Mouse (Mus musculus) midbrain, embryonic 16.5 days (tissue): ENCODE data around the gene Susd5. TPM values are rescaled to one million over a fixed set of nuclear protein-coding genes. Genes with fewer than 3 reads are reported as not detected.
"Not testable (repeated sequence)": the region's sequence is repeated elsewhere in the genome, so short reads cannot be mapped to it uniquely, and the experiment has no call there.

Experiments used
- ATAC-seq: fragments of 200-750 bp; cut with Nextera tagmentation; 2 replicates; pipeline ENCODE4 v1.8.0; 2017; ENCODE audit warnings: moderate TSS enrichment
- H3K27ac ChIP-seq: fragments of 300-500 bp; sonication (generic); 2 replicates; pipeline ENCODE4 v1.5.1; 2014; ENCODE audit warnings: mild to moderate bottlenecking, low read length, mixed read lengths
- H3K27me3 ChIP-seq: fragments of 300-500 bp; sonication (generic); 2 replicates; pipeline ENCODE4 v1.6.1; 2014; ENCODE audit warnings: low read depth, low read length, mixed read lengths; ENCODE audit not compliant: control insufficient read depth, insufficient read depth
- H3K36me3 ChIP-seq: fragments of 300-500 bp; sonication (generic); 2 replicates; pipeline ENCODE4 v1.6.1; 2014; ENCODE audit warnings: mild to moderate bottlenecking, low read length, moderate library complexity, mixed read lengths; ENCODE audit not compliant: control insufficient read depth, insufficient read depth
- H3K4me1 ChIP-seq: fragments of 300-500 bp; sonication (generic); 2 replicates; pipeline ENCODE4 v1.6.1; 2014; ENCODE audit warnings: mild to moderate bottlenecking, low read length, mixed read lengths; ENCODE audit not compliant: control insufficient read depth, insufficient read depth
- H3K4me2 ChIP-seq: fragments of 300-500 bp; sonication (generic); 2 replicates; pipeline ENCODE4 v1.6.1; 2014; ENCODE audit warnings: mild to moderate bottlenecking, low read length, mixed read lengths
- H3K4me3 ChIP-seq: fragments of 300-500 bp; sonication (generic); 2 replicates; pipeline ENCODE4 v1.5.1; 2014; ENCODE audit warnings: low read depth, mild to moderate bottlenecking, low read length, moderate library complexity, mixed read lengths
- H3K9ac ChIP-seq: fragments of 300-500 bp; sonication (generic); 2 replicates; pipeline ENCODE4 v1.6.1; 2014; ENCODE audit warnings: low read depth, low read length, mixed read lengths
- H3K9me3 ChIP-seq: fragments of 300-500 bp; sonication (generic); replicated peaks from 2 replicates; pipeline ENCODE4 v1.6.1; 2014; ENCODE audit warnings: mild to moderate bottlenecking, low read length, mixed read lengths; ENCODE audit not compliant: control insufficient read depth, poor library complexity, severe bottlenecking
- WGBS: fragments of 180-500 bp; shearing (Covaris S2); extraction: QIAGEN DNeasy Blood & Tissue Kit; methylation state at CpG from one replicate; pipeline ENCODE4 v1.1.7; 2014; 5-methylcytosine and 5-hydroxymethylcytosine counted together
- polyA plus RNA-seq: library from polyadenylated mRNA; unstranded; fragments of >200 nt; fragmentation: Nextera tagmentation; extraction: Ambion mirVana; gene quantifications from 2 replicates; pipeline ENCODE4 v1.2.1, GENCODE M21; 2015

The Susd5 gene
- polyA plus RNA-seq, 1 experiment from 2014 or later = 0.72 TPM

DNA sequence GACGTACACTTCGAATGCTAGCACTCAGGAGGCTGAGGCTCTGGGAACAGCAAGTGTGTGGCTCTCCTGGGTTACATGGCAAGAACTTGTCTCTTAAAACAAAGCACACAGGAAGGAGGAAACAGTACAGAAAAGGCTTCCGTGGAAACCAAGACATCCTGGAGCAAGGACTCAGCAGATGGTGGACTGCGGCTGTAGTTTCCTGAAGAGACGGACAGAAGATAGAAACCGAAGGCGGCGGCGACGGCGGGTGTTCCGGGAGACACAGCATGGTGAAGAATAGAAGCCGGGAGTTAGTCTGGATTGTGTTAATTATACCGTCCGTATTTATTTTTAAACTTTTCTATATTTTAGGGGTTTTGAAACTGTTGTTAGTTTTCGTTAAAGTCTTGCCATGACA, 6.2 kb upstream of the Susd5 start:
- no peak overlapping the region for H3K27ac ChIP-seq
- H3K27me3 ChIP-seq = no peaks in the 10 kb centered on the region; the same call in none of the 2 replicates
- 94% methylated on average over 16 of the region's 16 CpGs for WGBS
- no peaks in the 10 kb centered on the region for H3K36me3 ChIP-seq
- no peak overlapping the region for H3K9ac ChIP-seq
- no peak overlapping the region for H3K4me2 ChIP-seq
- ATAC-seq = no peak
- no peaks in the 10 kb centered on the region for H3K9me3 ChIP-seq
- no peak overlapping the region for H3K4me3 ChIP-seq
- H3K4me1 ChIP-seq = no peaks in the 10 kb centered on the region

- no peaks in the 10 kb centered on the region for H3K36me3 ChIP-seq
- 90% methylated on average over 4 of the region's 4 CpGs for WGBS
These were observed 4.9 kb upstream of the Susd5 start for GRCm38 (mm10) chr9:114052031-114052430.

GRCm38 (mm10) chr9:114052866-114053265, 4.1 kb upstream of the Susd5 start:
- Histone ChIP-seq H3K36me3 (no peaks in the 10 kb centered on the region), H3K27ac (no peak overlapping the region), H3K9me3 (no peaks in the 10 kb centered on the region), H3K4me2 (no peak overlapping the region), H3K27me3 (peaks cover 13% of the 10 kb centered on the region), H3K4me1 (0 out of 2 replicates have a peak, but pooled peaks cover 2% of the 10 kb centered on the region), H3K9ac (no peak overlapping the region), H3K4me3 (no peak overlapping the region)
- WGBS = 86% methylated on average over 6 of the region's 6 CpGs
- no peak for ATAC-seq

More at GRCm38 (mm10) chr9:114052031-114052430, 4.9 kb upstream of the Susd5 start:
- Histone ChIP-seq H3K4me3 (no peak overlapping the region), H3K9me3 (no peaks in the 10 kb centered on the region), H3K9ac (no peak overlapping the region), H3K27ac (no peak overlapping the region), H3K4me2 (no peak overlapping the region), H3K4me1 (no peaks in the 10 kb centered on the region), H3K27me3 (peaks cover 5% of the 10 kb centered on the region)
- no peak for ATAC-seq

DNA sequence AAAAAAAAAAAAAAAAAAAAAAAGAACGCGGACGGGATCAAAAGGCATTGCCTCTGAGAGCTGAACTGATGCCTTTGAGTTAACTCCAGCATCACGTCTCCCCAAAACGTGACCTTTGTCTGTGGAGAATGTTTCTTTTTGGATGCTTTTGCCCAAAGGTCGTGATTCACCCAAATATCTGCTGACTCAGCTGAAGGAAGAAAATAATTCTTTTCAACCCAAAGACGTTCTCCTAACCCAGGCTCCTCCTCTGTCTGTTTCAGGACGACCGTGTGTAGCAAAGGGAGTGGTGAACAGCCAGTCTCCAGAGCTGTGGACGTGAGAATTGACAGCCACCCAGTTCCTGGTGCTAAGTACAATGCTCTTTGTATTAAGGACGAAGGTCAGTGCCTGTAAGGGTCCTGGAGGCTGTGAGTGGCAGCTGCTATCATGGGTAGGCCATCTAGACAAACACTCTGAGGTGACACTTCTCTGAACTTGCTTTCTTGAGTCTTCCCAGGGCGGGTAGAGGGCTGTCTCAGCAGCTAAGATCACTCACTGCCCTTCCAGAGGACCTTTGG, 11.6 kb downstream of the Susd5 start:
- H3K9me3 ChIP-seq = no peaks in the 10 kb centered on the region
- no peak overlapping the region for H3K9ac ChIP-seq
- WGBS = 52% methylated on average over 12 of the region's 12 CpGs
- H3K36me3 ChIP-seq = no peaks in the 10 kb centered on the region
- H3K27me3 ChIP-seq = no peaks in the 10 kb centered on the region
- ATAC-seq = no peak
- no peak overlapping the region for H3K4me3 ChIP-seq
- H3K4me1 ChIP-seq = no peaks in the 10 kb centered on the region
- H3K4me2 ChIP-seq = no peak overlapping the region
- H3K27ac ChIP-seq = no peak overlapping the region

DNA sequence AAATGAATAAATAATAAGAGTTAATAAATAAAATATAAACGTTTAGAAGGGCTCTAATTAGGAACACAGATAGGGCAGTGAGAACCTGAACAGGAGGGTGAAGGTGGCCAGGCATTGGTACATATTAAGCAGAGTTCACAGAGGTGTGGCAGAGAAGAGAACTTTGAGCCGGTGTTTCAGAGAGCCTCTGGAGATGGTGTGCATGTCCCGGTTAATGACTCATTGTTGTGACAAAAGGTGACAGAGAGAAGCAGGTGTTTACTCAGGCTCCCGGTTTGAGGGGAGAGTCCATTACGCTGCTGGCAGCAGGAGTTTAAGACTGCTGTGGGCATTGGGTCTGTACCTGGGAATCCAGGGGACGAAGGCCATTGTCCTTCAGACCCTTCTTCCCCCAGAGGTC, 12.4 kb downstream of the Susd5 start:
- H3K4me3 ChIP-seq = no peak overlapping the region
- H3K36me3 ChIP-seq = no peaks in the 10 kb centered on the region
- H3K4me2 ChIP-seq = no peak overlapping the region
- H3K9ac ChIP-seq = no peak overlapping the region
- H3K9me3 ChIP-seq = no peaks in the 10 kb centered on the region
- WGBS = 71% methylated on average over 6 of the region's 6 CpGs
- ATAC-seq = no peak
- H3K4me1 ChIP-seq = no peaks in the 10 kb centered on the region
- no peak overlapping the region for H3K27ac ChIP-seq
- H3K27me3 ChIP-seq = no peaks in the 10 kb centered on the region

GRCm38 (mm10) chr9:114073681-114074080, 16.7 kb downstream of the Susd5 start:
- no peaks in the 10 kb centered on the region for H3K36me3 ChIP-seq
- no peaks in the 10 kb centered on the region for H3K9me3 ChIP-seq
- H3K27me3 ChIP-seq = no peaks in the 10 kb centered on the region
- 88% methylated on average over 19 of the region's 19 CpGs for WGBS
- no peak for ATAC-seq
- no peak overlapping the region for H3K9ac ChIP-seq
- H3K4me3 ChIP-seq = no peak overlapping the region
- H3K27ac ChIP-seq = no peak overlapping the region
- no peaks in the 10 kb centered on the region for H3K4me1 ChIP-seq
- no peak overlapping the region for H3K4me2 ChIP-seq

DNA sequence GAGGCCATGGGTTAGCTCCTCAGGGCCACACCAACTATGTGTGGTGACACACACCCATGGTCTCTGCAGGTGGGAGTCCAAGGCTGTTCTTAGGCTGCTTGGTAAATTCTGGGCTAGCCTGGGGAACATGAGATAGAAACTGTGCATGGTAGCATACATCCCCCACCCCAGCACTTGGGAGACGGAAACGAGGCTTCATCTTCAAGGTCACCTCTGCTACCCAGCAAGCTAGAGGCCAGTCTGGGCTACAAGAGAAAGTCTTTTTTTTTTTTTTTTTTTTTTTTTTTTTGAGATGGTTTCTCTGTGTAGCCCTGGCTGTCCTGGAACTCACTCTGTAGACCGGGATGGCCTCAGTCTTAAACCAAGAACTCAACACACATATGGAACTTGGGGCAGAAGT, 29.5 kb downstream of the Susd5 start:
- no peak for ATAC-seq
- H3K4me2 ChIP-seq = no peak overlapping the region
- H3K9ac ChIP-seq = no peak overlapping the region
- no peaks in the 10 kb centered on the region for H3K27me3 ChIP-seq
- H3K4me3 ChIP-seq = no peak overlapping the region
- H3K27ac ChIP-seq = no peak overlapping the region
- H3K36me3 ChIP-seq = no peaks in the 10 kb centered on the region
- H3K9me3 ChIP-seq = no peaks in the 10 kb centered on the region
- no peaks in the 10 kb centered on the region for H3K4me1 ChIP-seq
- 81% methylated on average over 3 of the region's 3 CpGs for WGBS

DNA sequence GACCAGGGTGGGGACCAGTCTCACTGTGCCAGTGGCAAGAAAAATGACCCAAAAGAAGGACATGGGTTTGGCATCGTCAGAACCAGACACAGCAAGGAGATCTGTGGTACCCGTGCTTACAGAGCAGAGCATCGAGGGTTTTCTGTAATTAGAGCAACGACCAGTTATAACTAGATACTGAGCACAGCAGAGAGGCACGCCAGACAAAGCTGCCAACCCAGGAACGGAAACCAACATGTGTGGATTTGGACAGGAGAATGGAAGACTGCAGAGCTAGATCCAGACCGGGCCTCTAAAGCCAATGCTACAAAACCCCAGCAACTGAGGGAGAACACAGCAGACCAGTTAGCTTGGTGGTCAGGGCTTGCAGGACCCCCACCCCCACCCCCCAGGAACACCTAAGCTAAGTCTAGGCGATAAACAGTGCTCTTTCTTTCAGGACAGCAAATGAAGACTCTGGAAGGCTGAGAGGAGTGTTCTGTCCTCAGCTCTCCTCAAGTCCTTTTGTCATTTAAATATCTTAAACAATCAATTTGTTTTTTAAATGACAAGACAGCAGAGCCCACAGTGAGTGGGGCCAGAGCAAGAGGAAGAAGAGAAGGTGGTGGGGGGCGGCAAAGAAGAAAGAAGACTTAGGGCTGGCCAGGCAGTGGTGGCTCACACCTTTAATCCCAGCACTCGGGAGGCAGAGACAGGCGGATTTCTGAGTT, 30.3 kb downstream of the Susd5 start:
- no peak overlapping the region for H3K4me3 ChIP-seq
- H3K27me3 ChIP-seq = no peaks in the 10 kb centered on the region
- H3K4me2 ChIP-seq = no peak overlapping the region
- H3K27ac ChIP-seq = no peak overlapping the region
- no peak for ATAC-seq
- H3K9me3 ChIP-seq = no peaks in the 10 kb centered on the region
- H3K36me3 ChIP-seq = no peaks in the 10 kb centered on the region
- WGBS = 76% methylated on average over 11 of the region's 11 CpGs
- no peaks in the 10 kb centered on the region for H3K4me1 ChIP-seq
- H3K9ac ChIP-seq = no peak overlapping the region

- not testable (repeated sequence) for H3K9ac ChIP-seq, H3K4me1 ChIP-seq, H3K9me3 ChIP-seq, H3K27me3 ChIP-seq, ATAC-seq, H3K4me3 ChIP-seq, H3K4me2 ChIP-seq, H3K36me3 ChIP-seq, H3K27ac ChIP-seq
- 92% methylated on average over 6 of the region's 6 CpGs for WGBS
These were observed 31.9 kb downstream of the Susd5 start for GRCm38 (mm10) chr9:114088885-114089284.
